8 mouse cellular contexts compared by ENCODE assay signal in genomic region chr13:21167910-21168300, GRCm38 (mm10). TPM values are rescaled to one million over a fixed set of nuclear protein-coding genes. Genes with fewer than 3 reads are reported as not detected.
DNase-seq lines count a peak whose midpoint lies in the region; ATAC-seq and TF ChIP-seq lines count a peak whose summit lies in the region.

No protein-coding gene starts in this region.

- no peaks in the 10 kb centered on the region for H3K4me1 ChIP-seq in heart, embryonic 11.5 days (ENCODE audit: control insufficient read depth, insufficient read depth, low read length)

- peak overlapping the region; percentile 90 for H3K4me2 ChIP-seq in heart, embryonic 11.5 days

- TF ChIP-seq CTCF in gastrocnemius, adult 2 months (IDR thresholded peaks at IDR 0.05), result no peak

- under 1% methylated on average over 8 of the region's 8 CpGs for WGBS in heart, embryonic 11.5 days (ENCODE audit: insufficient replicate concordance)

- peak; percentile 33 for DNase-seq in gastrocnemius, adult 2 months
- DNase-seq in gastrocnemius, adult 8-10 months (ENCODE audit: low spot score in 2 of 2), result no peak
- DNase-seq in brain, adult 2 months (ENCODE audit: low read depth, low spot score), result peak; percentile 53
- peak; percentile 47 for DNase-seq in kidney, postnatal 14 days
- DNase-seq in mesoderm, embryonic 11.5 days (ENCODE audit: low read depth, low spot score), result peak; percentile 60
- DNase-seq in urinary bladder, postnatal 4 days (ENCODE audit: low spot score in 2 of 2), result no peak
- no peak for DNase-seq in right cerebral cortex, adult 18-20 months

- ATAC-seq in heart, embryonic 11.5 days (replicated peaks; ENCODE audit: insufficient number of reproducible peaks, low FRiP score, low TSS enrichment), result no peak

- peak overlapping the region; percentile 62; the same call in 1 of the 2 replicates for H3K9ac ChIP-seq in heart, embryonic 11.5 days (ENCODE audit: low read depth, low read length)

- no peaks in the 10 kb centered on the region for H3K36me3 ChIP-seq in heart, embryonic 11.5 days (ENCODE audit: control insufficient read depth, insufficient read depth, low read length)

- H3K27me3 ChIP-seq in heart, embryonic 11.5 days (ENCODE audit: control insufficient read depth, insufficient read depth, low read length), result no peaks in the 10 kb centered on the region

- intact Hi-C loops in gastrocnemius, adult 2 months (cut with DNase I), result loop anchor here (2.0 to 5.0 kb wide), 2 partner anchors 544 to 855 kb away; no protein-coding TSS in a partner anchor

- H3K27ac ChIP-seq in gastrocnemius, adult 2 months, result peak overlapping the region; percentile 62
- H3K27ac ChIP-seq in heart, embryonic 11.5 days (ENCODE audit: low read depth, low read length), result no peak overlapping the region

- no peaks in the 10 kb centered on the region for H3K9me3 ChIP-seq in heart, embryonic 11.5 days (replicated peaks; ENCODE audit: control insufficient read depth, low read length)

- peak overlapping the region; percentile 82 for H3K4me3 ChIP-seq in gastrocnemius, adult 2 months
- peak overlapping the region; percentile 63 for H3K4me3 ChIP-seq in heart, embryonic 11.5 days (ENCODE audit: low read depth, low read length)

RNA-seq across cellular contexts. Expression of gene Trim27, which starts 11.3 kb away (rescaled TPM):
- total RNA-seq in gastrocnemius, adult 2 months (2021), result 10 to 100 TPM; 23.8 to 26.4 TPM
- total RNA-seq in gastrocnemius, adult 8-10 months (2022), result 10 to 100 TPM; 22.7 to 27.5 (median 25.3) TPM
- 94.9 and 102 TPM in 2 replicates for polyA plus RNA-seq in heart, embryonic 11.5 days (2014; fragmentation: Nextera tagmentation; extraction: Ambion mirVana)

RNA-seq across cellular contexts. Expression of gene Olfr1368, which starts 22.2 kb away (rescaled TPM):
- not detected for total RNA-seq in gastrocnemius, adult 2 months (2021)
- total RNA-seq in gastrocnemius, adult 8-10 months (2022), result not detected
- polyA plus RNA-seq in heart, embryonic 11.5 days (2014; fragmentation: Nextera tagmentation; extraction: Ambion mirVana), result not detected in 2 replicates

RNA-seq across cellular contexts. Expression of gene Olfr263, which starts 38.5 kb away (rescaled TPM):
- not detected for total RNA-seq in gastrocnemius, adult 2 months (2021)
- total RNA-seq in gastrocnemius, adult 8-10 months (2022), result not detected
- polyA plus RNA-seq in heart, embryonic 11.5 days (2014; fragmentation: Nextera tagmentation; extraction: Ambion mirVana), result not detected in 2 replicates

RNA-seq across cellular contexts. Expression of gene Olfr1369-ps1, which starts 56.6 kb away (rescaled TPM):
- total RNA-seq in gastrocnemius, adult 2 months (2021), result not detected
- not detected for total RNA-seq in gastrocnemius, adult 8-10 months (2022)
- polyA plus RNA-seq in heart, embryonic 11.5 days (2014; fragmentation: Nextera tagmentation; extraction: Ambion mirVana), result 0.06 TPM in 1 of 2 replicates, not detected in the other

Comparison
In these comparisons a context has a peak if more than half of its experiments do, and no peak if none do; other contexts are left out.
1. DNase-seq: peak in gastrocnemius, adult 2 months (single experiment), brain, adult 2 months (single experiment), kidney, postnatal 14 days (single experiment) and mesoderm, embryonic 11.5 days (single experiment); none in gastrocnemius, adult 8-10 months (0 of 2), urinary bladder, postnatal 4 days (0 of 2) and right cerebral cortex, adult 18-20 months (single experiment).